8 mouse cellular contexts compared by ENCODE assay signal in the genomic region with DNA sequence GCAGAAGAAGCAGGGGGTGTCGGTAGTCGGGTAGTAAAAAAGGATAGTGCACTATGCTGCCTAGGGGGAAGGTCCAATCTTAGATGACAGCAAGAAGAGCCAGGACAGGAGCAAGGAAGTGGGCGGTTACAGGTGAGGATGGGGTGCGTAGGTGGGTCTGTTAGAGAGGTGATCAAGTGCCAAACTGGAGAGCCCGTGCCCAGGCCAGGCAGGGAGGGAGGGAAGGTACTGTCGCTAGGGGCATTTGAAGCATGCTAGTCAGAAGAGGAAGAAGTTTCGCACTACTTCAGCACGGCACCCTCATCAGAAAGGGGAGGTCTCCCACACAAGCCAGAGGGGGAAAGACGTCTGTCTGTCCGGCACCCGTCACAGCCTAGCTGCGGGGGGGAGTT. TPM values are rescaled to one million over a fixed set of nuclear protein-coding genes. Genes with fewer than 3 reads are reported as not detected.
DNase-seq lines count a peak whose midpoint lies in the region; ATAC-seq and TF ChIP-seq lines count a peak whose summit lies in the region.

No protein-coding gene starts in this region.

- H3K36me3 ChIP-seq in heart, adult 2 months (ENCODE audit: control insufficient read depth, insufficient read depth, low read length): no peaks in the 10 kb centered on the region
- peaks cover 9% of the 10 kb centered on the region for H3K36me3 ChIP-seq in C2C12 (ENCODE audit: control insufficient read depth, insufficient read depth)
- H3K36me3 ChIP-seq in forebrain, embryonic 15.5 days: peaks cover 5% of the 10 kb centered on the region; the same call in 1 of the 2 replicates
- no peaks in the 10 kb centered on the region; the same call in 1 of the 2 replicates for H3K36me3 ChIP-seq in lung, postnatal 0 days (ENCODE audit: insufficient read depth, low read length)

- WGBS in heart, adult 2 months: 2% methylated on average over 12 of the region's 12 CpGs
- WGBS in forebrain, embryonic 15.5 days: 3% methylated on average over 12 of the region's 12 CpGs
- 2% methylated on average over 10 of the region's 12 CpGs for WGBS in lung, postnatal 0 days

- no peak for TF ChIP-seq CTCF in heart, adult 2 months (IDR thresholded peaks at IDR 0.05)
- TF ChIP-seq CTCF in C2C12 (IDR thresholded peaks at IDR 0.05; ENCODE audit: control insufficient read depth, insufficient read depth, insufficient read length): no peak
- TF ChIP-seq CTCF in lung, postnatal 0 days (IDR thresholded peaks at IDR 0.05): no peak

- H3K4me3 ChIP-seq in heart, adult 2 months: peak overlapping the region; percentile 92
- peak overlapping the region; percentile 81 for H3K4me3 ChIP-seq in C2C12 (ENCODE audit: insufficient read depth, poor library complexity, severe bottlenecking)
- peak overlapping the region; percentile 97 for H3K4me3 ChIP-seq in forebrain, embryonic 15.5 days
- peak overlapping the region; percentile 87 for H3K4me3 ChIP-seq in lung, postnatal 0 days (ENCODE audit: low read depth, low read length)

- H3K9me3 ChIP-seq in forebrain, embryonic 15.5 days: no peaks in the 10 kb centered on the region
- H3K9me3 ChIP-seq in lung, postnatal 0 days (ENCODE audit: low read length): no peaks in the 10 kb centered on the region

- no peak for TF ChIP-seq EP300 in heart, adult 2 months (IDR thresholded peaks at IDR 0.05; ENCODE audit: insufficient read depth, low read depth, low read length)
- TF ChIP-seq EP300 in lung, postnatal 0 days (IDR thresholded peaks at IDR 0.05): no peak

- no peaks in the 10 kb centered on the region for H3K27me3 ChIP-seq in heart, adult 2 months (ENCODE audit: control insufficient read depth, insufficient read depth, low read length)
- no peaks in the 10 kb centered on the region for H3K27me3 ChIP-seq in C2C12 (ENCODE audit: control insufficient read depth, insufficient read depth, insufficient read length)
- H3K27me3 ChIP-seq in forebrain, embryonic 15.5 days: no peaks in the 10 kb centered on the region
- no peaks in the 10 kb centered on the region for H3K27me3 ChIP-seq in lung, postnatal 0 days (replicated peaks; ENCODE audit: insufficient read depth, low read length)

- H3ac ChIP-seq in C2C12 (ENCODE audit: control insufficient read depth, insufficient read length, low read depth): peak overlapping the region; percentile 82

- H3K27ac ChIP-seq in heart, adult 2 months: peak overlapping the region; percentile 97
- peak overlapping the region; percentile 69 for H3K27ac ChIP-seq in forebrain, embryonic 15.5 days (replicated peaks)
- peak overlapping the region; percentile 93 for H3K27ac ChIP-seq in lung, postnatal 0 days (ENCODE audit: low read length)

- peaks cover 11% of the 10 kb centered on the region for H3K79me3 ChIP-seq in C2C12 (ENCODE audit: low read depth)

- H3K4me1 ChIP-seq in heart, adult 2 months (ENCODE audit: control insufficient read depth, insufficient read depth, low read length): peaks cover 18% of the 10 kb centered on the region
- H3K4me1 ChIP-seq in forebrain, embryonic 15.5 days: peaks cover 36% of the 10 kb centered on the region
- peaks cover 16% of the 10 kb centered on the region for H3K4me1 ChIP-seq in lung, postnatal 0 days (ENCODE audit: insufficient read depth, low read depth, low read length)

- H3K9ac ChIP-seq in heart, adult 2 months (ENCODE audit: low read depth, low read length): peak overlapping the region; percentile 97
- peak overlapping the region; percentile 99 for H3K9ac ChIP-seq in forebrain, embryonic 15.5 days (replicated peaks)
- peak overlapping the region; percentile 91 for H3K9ac ChIP-seq in lung, postnatal 0 days (replicated peaks; ENCODE audit: low read depth)

- TF ChIP-seq POLR2A in heart, adult 2 months (IDR thresholded peaks at IDR 0.05; ENCODE audit: insufficient read depth, low read depth, low read length): no peak

- H3K79me2 ChIP-seq in heart, adult 2 months (replicated peaks; ENCODE audit: control insufficient read depth, insufficient read depth, low read length): peaks cover 3% of the 10 kb centered on the region
- H3K79me2 ChIP-seq in C2C12 (ENCODE audit: control insufficient read depth, insufficient read depth): peaks cover 28% of the 10 kb centered on the region

- H3K4me2 ChIP-seq in forebrain, embryonic 15.5 days (replicated peaks): peak overlapping the region; percentile 84
- H3K4me2 ChIP-seq in lung, postnatal 0 days (replicated peaks; ENCODE audit: low read depth, low read length): peak overlapping the region; percentile 77

- intact Hi-C loops in heart, adult 2 months (cut with DNase I): no loop called here

- no peak for DNase-seq in heart, adult 2 months
- DNase-seq in heart, adult 11 months: no peak
- no peak for DNase-seq in lung, postnatal 0 days (ENCODE audit: low spot score)
- no peak for DNase-seq in urinary bladder, postnatal 14 days (ENCODE audit: low spot score)
- DNase-seq in urinary bladder, postnatal 36 days (ENCODE audit: low spot score in 2 of 2): no peak

- ATAC-seq in forebrain, embryonic 15.5 days (replicated peaks): peak; percentile 12
- no peak; the same call in 1 of the 2 replicates for ATAC-seq in lung, postnatal 0 days
- no peak for ATAC-seq in CD4-positive, CD25-positive, alpha-beta regulatory T cell, adult 4 months

TF ChIP-seq in C2C12, 6 proteins besides CTCF, POLR2A, EP300 and RAD21:
- TF ChIP-seq MYOG (IDR thresholded peaks at IDR 0.05; ENCODE audit: control insufficient read depth, extremely low read depth, insufficient read length) (no peak), MAX (IDR thresholded peaks at IDR 0.05) (no peak), CEBPB (IDR thresholded peaks at IDR 0.05; ENCODE audit: low read depth) (no peak), USF1 (IDR thresholded peaks at IDR 0.05; ENCODE audit: low read depth) (no peak), MYOD1 (IDR thresholded peaks at IDR 0.05; ENCODE audit: control insufficient read depth, insufficient read length, low read depth) (no peak), FOSL1 (IDR thresholded peaks at IDR 0.05; ENCODE audit: insufficient read depth, low read length, poor library complexity, severe bottlenecking) (no peak)

RNA-seq across cellular contexts. Expression of a gene that starts 0.4 kb away (rescaled TPM):
- total RNA-seq in heart, adult 2 months (2021): 10 to 100 TPM; 17.7 to 18.2 TPM
- polyA plus RNA-seq in heart, adult 2 months (2012; rRNA removed): 21.6 and 23.4 TPM in 2 replicates
- polyA plus RNA-seq in C2C12 (2012; fragmentation: generic; extraction: Trizol): 29.7 TPM
- polyA plus RNA-seq in forebrain, embryonic 15.5 days (2015; fragmentation: Nextera tagmentation; extraction: Ambion mirVana): 28.9 and 31.6 TPM in 2 replicates
- 21.3 and 22.5 TPM in 2 replicates for polyA plus RNA-seq in lung, postnatal 0 days (2015; fragmentation: Nextera tagmentation; extraction: Ambion mirVana)
- 10 to 100 TPM; 12.9 to 13.6 TPM for polyA plus RNA-seq in CD4-positive, CD25-positive, alpha-beta regulatory T cell, adult 4 months (2017; shearing (Covaris generic))

RNA-seq across cellular contexts. Expression of a gene that starts 9.6 kb away (rescaled TPM):
- total RNA-seq in heart, adult 2 months (2021): 10 to 100 TPM; 15.2 to 16.0 TPM
- polyA plus RNA-seq in heart, adult 2 months (2012; rRNA removed): 15.3 and 20.1 TPM in 2 replicates
- 2.0 TPM for polyA plus RNA-seq in C2C12 (2012; fragmentation: generic; extraction: Trizol)
- polyA plus RNA-seq in forebrain, embryonic 15.5 days (2015; fragmentation: Nextera tagmentation; extraction: Ambion mirVana): 3.2 and 3.4 TPM in 2 replicates
- polyA plus RNA-seq in lung, postnatal 0 days (2015; fragmentation: Nextera tagmentation; extraction: Ambion mirVana): 7.2 and 9.1 TPM in 2 replicates
- polyA plus RNA-seq in CD4-positive, CD25-positive, alpha-beta regulatory T cell, adult 4 months (2017; shearing (Covaris generic)): not detected

RNA-seq across cellular contexts. Expression of a gene that starts 16.5 kb away (rescaled TPM):
- total RNA-seq in heart, adult 2 months (2021): 10 to 100 TPM; 20.2 to 28.6 TPM
- polyA plus RNA-seq in heart, adult 2 months (2012; rRNA removed): 112 and 121 TPM in 2 replicates
- 6.6 TPM for polyA plus RNA-seq in C2C12 (2012; fragmentation: generic; extraction: Trizol)
- 2.6 TPM in 2 replicates for polyA plus RNA-seq in forebrain, embryonic 15.5 days (2015; fragmentation: Nextera tagmentation; extraction: Ambion mirVana)
- polyA plus RNA-seq in lung, postnatal 0 days (2015; fragmentation: Nextera tagmentation; extraction: Ambion mirVana): 30.8 and 44.3 TPM in 2 replicates
- 100 to 1,000 TPM in 1 of 2 experiments, 10 to 100 TPM in 1; 93.7 to 163 TPM for polyA plus RNA-seq in CD4-positive, CD25-positive, alpha-beta regulatory T cell, adult 4 months (2017; shearing (Covaris generic))

RNA-seq across cellular contexts. Expression of a gene that starts 58.2 kb away (rescaled TPM):
- total RNA-seq in heart, adult 2 months (2021): 1 to 10 TPM; 4.4 to 5.4 TPM
- 5.2 and 7.3 TPM in 2 replicates for polyA plus RNA-seq in heart, adult 2 months (2012; rRNA removed)
- polyA plus RNA-seq in C2C12 (2012; fragmentation: generic; extraction: Trizol): 2.1 TPM
- polyA plus RNA-seq in forebrain, embryonic 15.5 days (2015; fragmentation: Nextera tagmentation; extraction: Ambion mirVana): 5.3 and 6.8 TPM in 2 replicates
- polyA plus RNA-seq in lung, postnatal 0 days (2015; fragmentation: Nextera tagmentation; extraction: Ambion mirVana): 4.7 and 4.9 TPM in 2 replicates
- 1 to 10 TPM; 2.3 to 5.1 TPM for polyA plus RNA-seq in CD4-positive, CD25-positive, alpha-beta regulatory T cell, adult 4 months (2017; shearing (Covaris generic))
